Mouse (Mus musculus): ENCODE measurements around the gene Robo1.

Robo1 gene

DNA sequence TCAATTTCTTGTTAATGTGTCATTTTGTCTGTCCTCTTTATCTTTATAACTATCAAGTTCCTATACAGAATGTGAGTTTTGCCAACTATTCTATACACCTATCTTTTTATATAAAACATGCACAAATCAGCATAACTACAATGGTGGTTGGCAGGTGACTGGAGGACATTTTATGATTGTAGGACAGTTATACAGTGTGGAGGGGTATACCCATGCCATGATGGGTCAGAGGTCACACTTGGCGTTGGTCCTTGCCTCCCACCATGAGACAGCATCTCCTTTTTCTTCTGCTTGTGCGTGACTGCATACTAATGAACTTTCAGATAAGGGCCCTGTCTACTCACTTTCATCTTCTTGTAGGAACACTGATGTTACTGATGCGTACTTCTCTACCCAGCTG, 427.5 kb downstream of the Robo1 start:
- in situ Hi-C loops (cut with MboI, MseI): no loop called here

- in situ Hi-C loops (cut with MboI, MseI): no loop called here
Observed at GRCm38 (mm10) chr16:72737154-72737553, 429.0 kb downstream of the Robo1 start.

GRCm38 (mm10) chr16:72740218-72740617, 432.1 kb downstream of the Robo1 start:
- in situ Hi-C loops (cut with MboI, MseI): no loop called here

DNA sequence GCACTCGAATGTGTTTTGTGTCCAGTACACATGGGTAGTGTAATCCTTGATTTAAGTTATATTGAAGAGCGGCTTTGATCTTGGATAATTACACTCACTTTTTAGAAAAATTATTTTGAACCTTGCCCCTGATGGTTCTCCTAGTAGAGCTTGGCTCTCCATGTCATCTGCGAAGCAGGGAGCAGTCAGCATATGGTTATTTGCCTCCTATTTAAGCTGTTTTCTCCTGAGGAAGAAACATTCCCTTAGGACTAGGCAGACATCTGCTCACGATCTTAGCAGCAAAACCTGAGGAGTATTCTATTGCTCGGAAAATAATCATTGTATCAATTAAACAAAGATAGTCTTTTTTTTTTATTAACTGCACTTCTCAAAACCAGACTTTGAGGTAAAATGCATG, 439.6 kb downstream of the Robo1 start:
- in situ Hi-C loops (cut with MboI, MseI): no loop called here

- in situ Hi-C loops (cut with MboI, MseI): no loop called here
Observed at GRCm38 (mm10) chr16:72765128-72765913, 457.2 kb downstream of the Robo1 start.

DNA sequence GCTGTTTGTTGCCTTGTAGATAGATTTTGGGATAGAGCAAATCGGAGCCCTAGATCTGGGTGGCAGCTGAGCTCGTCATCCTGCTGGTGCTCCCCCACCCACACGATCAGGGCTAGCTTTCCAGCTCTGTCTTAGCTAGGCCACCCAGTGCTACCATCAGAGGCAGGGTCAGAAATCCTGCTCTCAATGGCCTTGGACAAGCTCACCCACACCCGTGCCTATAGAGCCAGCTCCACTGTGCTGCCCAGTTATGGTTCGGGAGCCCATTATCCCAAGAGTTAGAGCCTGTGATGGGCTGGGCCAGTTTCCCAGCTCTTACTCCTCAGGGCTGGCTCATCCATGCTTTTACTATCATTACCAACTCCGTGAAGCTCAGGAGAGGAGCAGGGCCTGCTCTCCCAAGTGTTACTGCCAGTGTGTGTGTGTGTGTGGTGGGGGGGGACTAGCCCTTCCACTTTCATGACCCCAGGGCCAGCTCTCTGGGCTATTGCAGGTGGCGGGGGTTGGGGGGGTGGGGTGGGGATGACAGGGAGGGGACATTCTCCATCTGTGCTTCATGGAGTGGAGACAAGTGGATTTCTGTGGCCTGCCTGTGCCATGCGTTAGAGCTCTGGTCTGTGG, 461.2 kb downstream of the Robo1 start:
- in situ Hi-C loops (cut with MboI, MseI): no loop called here

DNA sequence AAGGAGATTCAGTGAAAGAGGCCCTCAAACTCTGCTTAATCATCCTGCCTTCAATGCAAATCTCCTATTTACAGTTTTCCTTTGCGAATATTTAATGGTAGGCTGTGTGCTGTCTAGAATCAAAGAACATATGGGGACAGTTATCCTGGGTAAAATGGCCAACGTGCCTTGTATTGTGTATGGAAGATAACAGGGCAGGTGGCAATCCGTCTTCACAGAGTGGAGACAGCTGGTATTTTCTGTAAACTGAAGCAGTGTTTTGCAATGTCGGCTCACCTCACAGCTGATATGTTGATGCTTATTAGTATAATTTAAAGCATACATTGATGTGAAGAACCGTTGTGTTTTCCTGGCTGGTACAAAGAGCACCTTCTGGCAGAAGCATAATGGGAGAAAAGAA, 464.2 kb downstream of the Robo1 start:
- in situ Hi-C loops (cut with MboI, MseI): no loop called here

GRCm38 (mm10) chr16:72773034-72773433, 464.9 kb downstream of the Robo1 start:
- in situ Hi-C loops (cut with MboI, MseI): no loop called here

DNA sequence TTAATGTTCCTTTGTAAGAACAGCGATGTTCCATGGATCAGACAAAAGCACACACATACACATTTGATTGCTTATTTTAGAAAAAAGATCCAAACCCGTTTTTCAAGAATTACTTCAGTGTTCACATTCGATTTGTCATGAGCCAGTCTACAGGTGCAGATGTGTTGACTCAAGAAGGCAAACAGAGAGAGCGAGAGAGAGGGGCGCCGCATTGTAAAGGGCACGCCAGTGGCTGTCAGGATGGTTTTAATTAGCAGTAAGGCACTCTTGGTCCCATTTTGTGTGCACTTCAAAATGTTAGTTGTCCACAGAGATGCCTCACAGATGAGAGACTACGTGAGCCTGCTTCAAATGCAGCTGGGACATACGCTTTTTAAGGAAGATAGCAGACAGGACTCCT, 470.4 kb downstream of the Robo1 start:
- in situ Hi-C loops (cut with MboI, MseI): no loop called here

GRCm38 (mm10) chr16:72782171-72782570, 474.1 kb downstream of the Robo1 start:
- in situ Hi-C loops (cut with MboI, MseI): no loop called here

DNA sequence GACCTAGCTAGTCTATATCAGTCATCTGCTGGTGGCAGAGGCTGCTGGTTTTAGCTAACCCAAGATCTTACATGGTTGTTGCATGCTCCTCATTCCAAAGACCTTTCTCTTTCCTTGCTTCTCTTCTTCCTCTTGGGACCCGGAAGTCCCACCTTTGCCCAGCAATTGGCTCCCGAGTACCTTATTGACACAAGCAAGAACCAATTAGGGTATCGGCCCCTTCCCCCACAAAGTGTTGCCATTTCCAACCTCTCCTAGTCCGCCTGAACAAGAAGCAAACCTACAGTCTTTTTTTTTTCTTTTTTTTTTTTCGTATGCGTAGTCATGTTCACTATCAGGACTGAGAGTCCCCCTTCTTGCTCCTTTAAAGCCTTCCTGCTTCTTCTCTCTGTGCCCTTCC, 478.0 kb downstream of the Robo1 start:
- in situ Hi-C loops (cut with MboI, MseI): no loop called here

DNA sequence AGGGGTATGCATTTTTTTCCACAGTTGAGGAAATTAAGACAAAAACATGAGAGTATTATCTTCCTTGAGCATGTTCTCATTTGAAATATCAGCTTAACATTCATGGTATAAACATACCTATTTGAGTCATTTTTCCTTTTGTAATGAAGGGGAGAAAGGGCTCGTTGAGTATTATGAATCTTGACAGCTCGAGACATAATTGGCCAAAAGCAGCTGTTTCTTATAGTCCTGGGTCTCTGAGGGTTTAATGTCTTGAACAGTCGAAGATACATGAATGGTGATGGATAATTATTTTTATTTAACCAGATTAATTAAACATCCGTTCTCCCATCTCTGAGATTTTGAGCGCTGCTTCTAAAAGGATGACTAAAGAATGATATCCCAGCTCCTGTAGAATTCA, 478.5 kb downstream of the Robo1 start:
- in situ Hi-C loops (cut with MboI, MseI): no loop called here

GRCm38 (mm10) chr16:72788017-72788416, 479.9 kb downstream of the Robo1 start:
- in situ Hi-C loops (cut with MboI, MseI): no loop called here

DNA sequence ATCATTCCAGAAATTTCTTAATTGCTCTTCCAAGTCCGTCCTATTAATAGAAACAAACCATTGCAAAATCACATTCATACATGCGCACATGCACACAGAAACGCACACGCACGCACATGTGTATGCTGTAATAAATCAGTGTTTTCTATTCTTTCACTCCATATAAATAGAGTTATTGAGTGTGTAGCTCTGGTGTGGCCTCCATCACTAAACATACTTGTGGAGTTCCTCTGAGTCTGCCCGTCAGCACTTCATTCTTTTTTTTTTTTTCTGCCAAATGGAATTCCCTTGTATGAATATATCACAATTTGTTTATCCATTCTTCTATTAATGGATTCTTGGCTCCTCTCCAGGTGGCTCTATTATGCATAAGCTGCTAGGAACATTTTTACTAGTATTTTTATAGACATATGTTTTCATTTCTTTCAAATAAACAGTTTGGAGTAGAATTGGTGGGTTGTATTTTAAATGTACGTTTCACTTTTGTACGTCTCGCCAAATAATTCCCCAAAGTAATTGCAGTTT, 483.1 kb downstream of the Robo1 start:
- in situ Hi-C loops (cut with MboI, MseI): no loop called here

GRCm38 (mm10) chr16:72794692-72795378, 486.7 kb downstream of the Robo1 start:
- in situ Hi-C loops (cut with MboI, MseI): no loop called here

- in situ Hi-C loops (cut with MboI, MseI): no loop called here
Observed at GRCm38 (mm10) chr16:72795379-72795712, 487.2 kb downstream of the Robo1 start.

DNA sequence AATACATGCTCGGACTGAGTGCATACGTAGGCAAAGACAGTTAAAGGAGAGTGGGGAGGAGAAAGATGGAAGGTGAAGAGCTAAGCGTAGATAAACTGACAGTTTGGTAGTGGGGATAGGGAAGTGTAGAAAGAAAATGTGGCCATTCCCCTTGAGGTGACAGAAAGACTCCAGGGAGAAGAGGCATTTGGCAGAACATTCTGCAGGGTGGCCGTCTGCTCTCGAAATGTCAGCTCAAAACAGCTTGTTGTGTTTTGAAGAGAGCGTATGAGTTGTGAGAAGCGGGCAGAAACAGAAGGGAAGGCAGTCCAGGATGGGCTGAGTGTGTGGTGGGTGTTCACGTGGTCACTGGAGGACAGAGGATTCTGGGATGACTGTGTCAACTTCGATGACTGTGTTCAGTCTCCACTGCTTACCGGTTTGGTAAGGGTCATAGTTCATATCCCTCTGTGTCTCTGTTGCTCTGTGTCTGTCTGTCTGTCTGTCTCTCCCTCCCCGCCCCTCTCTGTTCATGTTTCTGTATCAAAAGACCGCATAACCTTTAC, 490.4 kb downstream of the Robo1 start:
- in situ Hi-C loops (cut with MboI, MseI): no loop called here

DNA sequence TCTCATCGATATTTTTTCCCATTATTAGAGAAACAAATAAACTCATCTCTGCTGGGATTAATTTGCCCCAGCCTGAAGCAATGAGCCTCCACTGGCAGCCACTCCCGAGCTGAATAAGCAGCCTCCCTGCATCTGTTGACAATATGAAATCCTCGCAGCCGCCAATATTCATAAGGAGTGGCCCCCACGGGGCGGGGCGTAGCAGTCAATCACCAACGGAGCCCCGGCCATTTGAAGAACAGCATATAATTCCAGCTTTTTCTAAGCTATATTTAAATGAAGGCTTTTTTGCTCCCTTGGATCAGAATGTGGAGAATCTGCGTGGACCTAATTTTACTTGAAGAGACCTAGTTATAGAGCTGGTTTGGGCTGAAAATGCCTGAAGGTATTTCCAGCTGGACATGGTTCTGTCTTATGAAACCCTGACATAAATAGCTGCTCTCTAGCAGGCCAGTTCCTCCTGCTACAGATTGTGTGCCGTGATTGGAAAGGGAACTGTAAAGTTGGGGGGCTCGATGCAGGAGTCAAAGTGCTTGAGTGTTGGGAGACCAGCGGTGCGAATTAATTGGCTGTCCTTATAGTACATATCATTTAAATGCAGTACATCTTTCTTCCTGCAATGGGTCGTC, 492.1 kb downstream of the Robo1 start:
- in situ Hi-C loops (cut with MboI, MseI): no loop called here

GRCm38 (mm10) chr16:72800788-72801187, 492.7 kb downstream of the Robo1 start:
- in situ Hi-C loops (cut with MboI, MseI): no loop called here

DNA sequence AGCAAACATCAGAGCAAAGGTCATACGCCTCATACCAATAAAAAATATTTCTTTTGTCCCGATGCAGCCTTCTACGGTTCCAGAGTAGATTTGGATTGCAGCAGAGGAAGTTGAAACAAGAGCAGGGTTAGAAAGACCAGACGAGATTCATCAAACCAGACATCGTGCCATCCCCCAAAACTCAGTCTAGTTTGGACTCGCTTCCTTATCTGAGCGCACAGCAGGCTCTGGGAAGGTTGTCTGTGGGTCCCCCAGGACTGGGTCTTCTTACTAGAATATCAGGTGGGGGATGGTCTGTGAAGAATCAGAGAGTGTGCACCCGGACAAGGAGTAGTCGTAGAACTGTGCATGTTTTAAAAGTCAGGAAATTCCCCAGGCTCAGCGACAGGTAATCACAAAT, 500.2 kb downstream of the Robo1 start:
- in situ Hi-C loops (cut with MboI, MseI): no loop called here

GRCm38 (mm10) chr16:72810942-72811341, 502.8 kb downstream of the Robo1 start:
- in situ Hi-C loops (cut with MboI, MseI): no loop called here

GRCm38 (mm10) chr16:72811494-72811893, 503.4 kb downstream of the Robo1 start:
- in situ Hi-C loops (cut with MboI, MseI): no loop called here

All from T-helper 1 cell (primary cell).